Mouse (Mus musculus) Patski (cell line): ENCODE data around the gene Akap3. TPM values are rescaled to one million over a fixed set of nuclear protein-coding genes. Genes with fewer than 3 reads are reported as not detected.

Source experiments
- ATAC-seq: fragments of 100-300 bp; one replicate; pipeline ENCODE4 v1.8.0; 2021
- CTCF ChIA-PET: fragments of 350-600 bp; sonication (Branson Sonifier 250); formaldehyde crosslinking; loops from one replicate; lab custom pipeline; 2022; ENCODE audit warnings: inconsistent platforms; lab: Charles Lee
- POLR2A ChIA-PET: fragments of 350-600 bp; sonication (Branson Sonifier 250); formaldehyde crosslinking; loops from one replicate; lab custom pipeline; 2022; ENCODE audit warnings: antibody characterized with exemption, inconsistent platforms; lab: Charles Lee
- DNase-seq: peaks from one replicate; pipeline ENCODE4 v3.0.0-alpha.2; 2011; ENCODE audit warnings: low read depth, low spot score
- H3K27me3 ChIP-seq: fragments of 371-371 bp; one replicate; pipeline ENCODE4 v1.5.1; 2021
- CTCF ChIP-seq: fragments of 100-300 bp; IDR thresholded peaks from one replicate; pipeline ENCODE4 v1.5.1; 2021
- in situ Hi-C: fragments of 300-500 bp; cut with MboI; formaldehyde crosslinking; loops from 3 replicates; pipeline ENCODE4 v1.11.1; 2018; ENCODE audit warnings: low pct_unique_long_range_greater_than_20kb, mixed read lengths
- polyA plus RNA-seq: library from polyadenylated mRNA; unstranded; gene quantifications from one replicate; pipeline ENCODE4 v1.2.3, GENCODE M21; 2021

The Akap3 gene
- polyA plus RNA-seq, 1 experiment from 2014 or later = not detected

DNA sequence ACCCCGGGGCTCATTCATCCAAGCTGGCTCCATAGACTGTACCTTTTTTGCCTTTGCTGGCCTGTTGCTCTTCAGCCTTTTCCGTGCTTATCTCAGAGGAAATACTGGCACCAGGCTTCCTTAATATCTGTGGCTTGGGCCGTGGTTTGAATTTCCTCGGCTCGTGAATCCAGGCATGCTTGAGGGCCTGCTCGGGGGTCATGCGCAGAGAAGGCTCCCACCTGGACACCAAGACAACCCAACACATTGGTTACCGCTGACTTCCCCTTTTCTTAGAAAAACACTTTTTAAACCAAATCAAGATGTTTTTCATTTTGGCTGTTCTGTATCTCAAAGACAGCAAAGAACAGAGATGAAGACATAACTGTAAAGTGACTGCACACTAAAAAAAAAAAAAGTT is 24.2 kb downstream of the Akap3 start:
- H3K27me3 ChIP-seq = peaks cover 29% of the 10 kb centered on the region
- ChIA-PET CTCF (no interaction called here), POLR2A (no interaction called here)
- ATAC-seq (no peak), DNase-seq (no peak)
- in situ Hi-C loops = no loop called here
- no peak for TF ChIP-seq CTCF

DNA sequence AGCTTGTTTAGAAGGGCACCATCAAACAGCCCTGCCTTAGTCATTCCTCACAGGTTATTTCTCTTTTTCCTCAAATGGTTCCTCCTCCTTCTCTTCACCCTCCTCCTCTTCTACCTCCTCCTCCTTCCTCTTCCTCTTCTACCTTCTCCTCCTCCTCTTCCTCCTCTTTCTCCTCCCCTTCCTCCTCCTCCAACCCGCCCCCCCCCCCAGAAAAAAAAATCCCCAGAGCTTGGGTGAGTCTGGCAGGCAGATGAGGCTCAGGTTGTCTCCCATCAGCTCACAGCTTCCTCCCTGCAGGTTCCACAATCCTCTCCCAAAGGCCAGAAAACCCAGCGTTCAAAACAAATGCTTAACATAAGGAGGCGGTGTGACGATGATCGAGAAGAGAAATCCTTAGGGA is 54.5 kb downstream of the Akap3 start:
- TF ChIP-seq CTCF = no peak
- no peaks in the 10 kb centered on the region for H3K27me3 ChIP-seq
- DNase-seq (no peak), ATAC-seq (no peak)
- POLR2A ChIA-PET = no interaction called here
- in situ Hi-C loops = no loop called here
- CTCF ChIA-PET = no interaction called here

DNA sequence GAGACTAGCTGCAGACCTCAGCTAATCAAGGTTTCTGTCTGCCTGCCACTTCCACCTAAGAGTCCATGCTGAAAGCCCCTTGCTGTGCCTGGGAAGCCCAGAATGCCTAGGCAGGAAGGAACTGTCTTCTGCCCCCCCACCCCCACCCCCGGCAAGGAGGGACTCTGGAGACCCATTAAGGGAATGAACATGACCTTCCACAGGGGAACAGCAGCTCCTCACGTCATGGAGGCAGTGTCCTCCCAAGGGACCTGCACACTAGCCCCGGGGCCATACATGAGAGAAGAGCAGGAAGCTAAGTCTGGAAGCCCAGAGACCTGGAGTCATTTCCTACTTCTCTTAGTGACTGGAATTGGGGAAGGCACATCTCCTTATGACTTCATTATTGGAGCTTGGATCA is 55.0 kb downstream of the Akap3 start:
- no peak for ATAC-seq
- no peak for TF ChIP-seq CTCF
- ChIA-PET CTCF (no interaction called here), POLR2A (interaction anchor here (0.6 kb wide), 1 partner anchor 583 kb away, joined by 5 read pairs; no protein-coding TSS in a partner anchor)
- no peak for DNase-seq
- no peaks in the 10 kb centered on the region for H3K27me3 ChIP-seq
- in situ Hi-C loops = no loop called here

DNA sequence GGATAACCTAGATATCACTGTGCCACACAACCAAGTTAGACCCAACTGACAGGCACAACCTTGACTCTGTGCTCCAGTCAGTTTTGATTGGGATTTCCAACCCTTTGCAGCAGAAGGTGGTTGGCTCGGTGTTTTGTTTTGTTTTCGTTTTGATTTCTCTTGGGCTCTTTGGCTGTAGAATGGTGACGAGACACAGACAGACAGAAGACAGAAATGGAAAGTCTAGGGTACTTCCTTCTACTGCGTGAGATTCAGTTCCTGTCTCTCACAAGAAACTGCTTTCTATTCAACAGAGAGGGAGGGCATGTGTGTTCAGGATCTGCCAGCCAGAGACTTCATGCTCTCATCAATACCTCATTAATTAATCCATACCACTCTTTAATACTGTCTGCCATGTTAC is 57.8 kb downstream of the Akap3 start:
- no peak for TF ChIP-seq CTCF
- no peak for ATAC-seq
- no peak for DNase-seq
- ChIA-PET POLR2A (no interaction called here), CTCF (no interaction called here)
- in situ Hi-C loops = no loop called here
- H3K27me3 ChIP-seq = no peaks in the 10 kb centered on the region

DNA sequence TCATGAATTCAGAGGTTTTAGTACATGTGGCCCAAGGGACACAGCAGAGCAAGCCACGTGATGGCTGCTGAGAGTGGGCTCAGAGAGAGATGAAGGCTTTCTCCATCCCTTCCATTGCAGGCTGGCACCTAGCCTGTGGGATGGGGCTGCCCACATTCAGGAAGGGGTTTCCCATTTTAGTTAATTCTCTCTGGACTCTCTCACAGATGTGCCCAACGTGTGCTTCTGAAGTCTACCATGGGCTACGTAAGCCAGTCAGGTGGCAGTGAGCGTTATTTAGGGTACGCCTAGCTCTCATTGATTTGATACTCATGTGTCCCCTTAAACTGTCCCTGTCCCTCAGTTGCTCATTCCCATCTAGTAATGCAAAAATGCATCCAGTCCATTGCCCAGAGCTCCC is 62.0 kb downstream of the Akap3 start:
- H3K27me3 ChIP-seq = no peaks in the 10 kb centered on the region
- ChIA-PET CTCF (no interaction called here), POLR2A (no interaction called here)
- TF ChIP-seq CTCF = no peak
- no peak for ATAC-seq
- no peak for DNase-seq
- in situ Hi-C loops = no loop called here

DNA sequence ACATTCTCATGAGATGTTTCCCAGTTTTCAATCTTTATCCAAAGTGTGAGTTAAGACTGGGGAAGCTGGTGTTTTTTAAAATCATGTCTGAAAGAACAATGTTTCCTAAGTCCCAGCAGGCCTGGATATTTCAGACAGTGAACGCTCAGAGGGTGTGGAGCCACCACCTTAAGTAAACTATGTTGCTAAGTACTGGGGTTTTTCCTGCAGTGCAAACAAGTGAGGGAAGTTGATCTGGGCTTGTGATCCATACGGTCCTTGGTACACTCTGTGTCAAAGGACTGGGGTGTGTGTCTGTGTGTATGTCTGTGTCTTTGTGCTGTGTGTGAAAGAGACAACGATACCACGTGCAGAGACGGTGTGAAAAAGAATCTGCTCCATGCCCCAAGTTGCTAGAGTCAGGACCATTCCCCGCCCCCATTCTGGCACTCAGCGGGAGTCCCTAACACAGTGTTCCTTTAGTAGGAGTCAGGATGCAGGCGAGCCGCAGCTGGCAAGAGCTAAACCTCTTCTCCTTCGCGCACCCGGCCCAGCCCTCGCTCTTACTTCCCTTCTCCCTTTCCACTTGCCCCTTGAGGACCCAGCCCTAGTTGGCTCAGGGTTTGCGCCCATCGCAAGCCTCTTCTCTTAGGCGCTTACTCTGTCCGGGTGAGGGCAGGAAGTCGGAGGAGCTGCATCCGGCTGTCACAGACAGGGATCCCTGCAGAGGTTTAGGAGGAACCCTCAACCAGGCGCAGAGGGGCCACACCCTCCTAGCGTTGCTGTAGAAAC is 68.4 kb downstream of the Akap3 start, which contains the start of gene Dyrk4:
TSS of gene Dyrk4 (minus strand) at position 729 of the 771 bp plus-strand sequence.
- POLR2A ChIA-PET = no interaction called here
- no peak for ATAC-seq

More for the DNA sequence above, 68.4 kb downstream of the Akap3 start, which contains the start of gene Dyrk4:
- no peak for TF ChIP-seq CTCF
- H3K27me3 ChIP-seq = no peaks in the 10 kb centered on the region
- in situ Hi-C loops = loop anchor here (5.0 kb wide), 1 partner anchor 64 kb away; no protein-coding TSS in a partner anchor
- DNase-seq = no peak
- CTCF ChIA-PET = no interaction called here

Other genes with a start within 250 kb of the Akap3 start
- gene Kcna1, start 206.7 kb upstream of the Akap3 start, polyA plus RNA-seq = 0.42 TPM
- 0.05 TPM for gene Kcna6, start 112.4 kb upstream of the Akap3 start, polyA plus RNA-seq
- 183 TPM for gene Ndufa9, start 4.0 kb upstream of the Akap3 start, polyA plus RNA-seq
- not detected for gene Dyrk4, start 68.7 kb downstream of the Akap3 start, polyA plus RNA-seq
- 14.4 TPM for gene Rad51ap1, start 86.5 kb downstream of the Akap3 start, polyA plus RNA-seq
- gene D6Wsu163e, start 86.9 kb downstream of the Akap3 start, polyA plus RNA-seq = 26.6 TPM
- not detected for gene Fgf6, start 162.5 kb downstream of the Akap3 start, polyA plus RNA-seq
- gene Fgf23, start 219.8 kb downstream of the Akap3 start, polyA plus RNA-seq = 0.08 TPM